In the genomic region with DNA sequence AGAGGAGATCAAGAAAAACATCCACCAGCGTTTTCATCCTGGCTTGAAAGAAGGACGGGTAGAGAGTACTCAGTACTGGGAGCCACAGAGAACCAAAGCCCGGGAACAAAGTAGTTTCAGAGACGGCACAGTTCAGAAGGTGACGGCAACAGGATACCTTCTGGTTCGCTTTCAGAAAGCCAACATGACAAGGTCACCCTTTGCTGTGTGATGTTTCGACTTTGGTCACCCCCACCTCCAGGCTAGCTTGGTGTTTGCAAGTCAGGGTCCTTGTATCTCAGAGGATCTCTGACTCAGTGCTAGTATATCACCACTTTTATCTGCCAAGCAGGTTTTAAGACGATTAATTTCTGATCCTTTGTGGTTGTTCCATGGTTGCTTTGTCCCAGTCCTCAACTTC, we compare ENCODE assay signal across 34 mouse cellular contexts.
"Had no signal": no experiment of that assay in that cellular context is flagged by ENCODE, and none has a peak within 500 bp of the region (broad histone marks: within the 10 kb centered on the region; RNA-seq: fewer than 3 reads in every experiment).

No protein-coding gene starts in this region.

- DNase-seq: heart, postnatal 10 days; heart, postnatal 14 days; heart, postnatal 36 days; heart, postnatal 4 days; kidney, adult 11 months; kidney, adult 18-20 months; kidney, adult 2 months; kidney, adult 8-10 months; kidney, adult 9 months; kidney, postnatal 10 days; kidney, postnatal 14 days; kidney, postnatal 25 days; kidney, postnatal 36 days; kidney, postnatal 4 days; layer of hippocampus, adult 9-11 months; layer of hippocampus, postnatal 36 days had no signal

- H3K4me2 ChIP-seq: heart, embryonic 12.5 days; heart, embryonic 13.5 days; heart, embryonic 15.5 days; hindbrain, embryonic 12.5 days; hindbrain, embryonic 13.5 days; hindbrain, embryonic 14.5 days; hindbrain, embryonic 15.5 days; intestine, embryonic 15.5 days; kidney, embryonic 15.5 days had no signal

- H3K9ac ChIP-seq: heart, embryonic 12.5 days; heart, embryonic 13.5 days; heart, embryonic 15.5 days; hindbrain, embryonic 12.5 days; hindbrain, embryonic 13.5 days; hindbrain, embryonic 14.5 days; hindbrain, embryonic 15.5 days; intestine, embryonic 15.5 days; kidney, embryonic 15.5 days had no signal

- H3K4me1 ChIP-seq: hindbrain, embryonic 12.5 days; hindbrain, embryonic 13.5 days; hindbrain, embryonic 15.5 days; intestine, embryonic 15.5 days; kidney, embryonic 15.5 days had no signal

- H3K4me3 ChIP-seq: heart, embryonic 12.5 days; heart, embryonic 13.5 days; heart, embryonic 15.5 days; hindbrain, embryonic 10.5 days; hindbrain, embryonic 12.5 days; hindbrain, embryonic 13.5 days; hindbrain, embryonic 15.5 days; intestine, embryonic 15.5 days; kidney, embryonic 15.5 days; layer of hippocampus, adult 2 months; left cerebral cortex, adult 2 months had no signal

- H3K36me3 ChIP-seq: heart, embryonic 12.5 days; heart, embryonic 13.5 days; heart, embryonic 15.5 days; hindbrain, embryonic 10.5 days; hindbrain, embryonic 12.5 days; hindbrain, embryonic 13.5 days; hindbrain, embryonic 15.5 days; intestine, embryonic 15.5 days; kidney, embryonic 15.5 days had no signal

- H3K9me3 ChIP-seq: heart, embryonic 15.5 days; hindbrain, embryonic 10.5 days; hindbrain, embryonic 12.5 days; hindbrain, embryonic 13.5 days; hindbrain, embryonic 15.5 days; intestine, embryonic 15.5 days had no signal

- H3K27me3 ChIP-seq: heart, embryonic 12.5 days; heart, embryonic 13.5 days; heart, embryonic 15.5 days; hindbrain, embryonic 12.5 days; hindbrain, embryonic 13.5 days; hindbrain, embryonic 15.5 days; intestine, embryonic 15.5 days; kidney, embryonic 15.5 days had no signal

- ATAC-seq: hindbrain, embryonic 16.5 days; hindbrain, postnatal 0 days; inflammation-experienced regulatory T-cells, adult 6 months; intestine, embryonic 15.5 days; intestine, embryonic 16.5 days; intestine, postnatal 0 days had no signal

- H3K27ac ChIP-seq: heart, embryonic 13.5 days; heart, embryonic 15.5 days; hindbrain, embryonic 10.5 days; hindbrain, embryonic 12.5 days; hindbrain, embryonic 13.5 days; hindbrain, embryonic 14.5 days; hindbrain, embryonic 15.5 days; hindbrain, postnatal 0 days; intestine, embryonic 15.5 days; kidney, embryonic 15.5 days; kidney, postnatal 0 days; layer of hippocampus, adult 2 months; left cerebral cortex, adult 2 months had no signal
